Mouse (Mus musculus) stomach, embryonic 15.5 days (tissue): ENCODE measurements around the gene Oas1a. TPM values are rescaled to one million over a fixed set of nuclear protein-coding genes. Genes with fewer than 3 reads are reported as not detected.
"Not testable (repeated sequence)": the region's sequence is repeated elsewhere in the genome, so short reads cannot be mapped to it uniquely, and the experiment has no call there.

Experiments
- ATAC-seq: fragments of 200-750 bp; cut with Nextera tagmentation; 2 replicates; pipeline ENCODE4 v1.8.0; 2017; ENCODE audit warnings: low read depth, moderate number of reproducible peaks, moderate TSS enrichment; ENCODE audit not compliant: insufficient read depth, low FRiP score
- H3K27ac ChIP-seq: fragments of 300-500 bp; sonication (generic); 2 replicates; pipeline ENCODE4 v1.5.1; 2015; ENCODE audit warnings: mild to moderate bottlenecking, inconsistent platforms
- H3K27me3 ChIP-seq: fragments of 300-500 bp; sonication (generic); replicated peaks from 2 replicates; pipeline ENCODE4 v1.6.1; 2015; ENCODE audit warnings: inconsistent platforms
- H3K36me3 ChIP-seq: fragments of 300-500 bp; sonication (generic); 2 replicates; pipeline ENCODE4 v1.6.1; 2015; ENCODE audit warnings: inconsistent platforms
- H3K4me1 ChIP-seq: fragments of 300-500 bp; sonication (generic); 2 replicates; pipeline ENCODE4 v1.6.1; 2015; ENCODE audit warnings: inconsistent platforms
- H3K4me2 ChIP-seq: fragments of 300-500 bp; sonication (generic); 2 replicates; pipeline ENCODE4 v1.6.1; 2015; ENCODE audit warnings: mild to moderate bottlenecking, inconsistent platforms
- H3K4me3 ChIP-seq: fragments of 300-500 bp; sonication (generic); replicated peaks from 2 replicates; pipeline ENCODE4 v1.5.1; 2015; ENCODE audit warnings: inconsistent platforms
- H3K9ac ChIP-seq: fragments of 300-500 bp; sonication (generic); 2 replicates; pipeline ENCODE4 v1.6.1; 2015; ENCODE audit warnings: inconsistent platforms
- H3K9me3 ChIP-seq: fragments of 300-500 bp; sonication (generic); 2 replicates; pipeline ENCODE4 v1.6.1; 2016; ENCODE audit warnings: inconsistent platforms
- WGBS: fragments of 180-500 bp; shearing (Covaris S2); methylation state at CpG from one replicate; pipeline ENCODE4 v1.1.7; 2015; 5-methylcytosine and 5-hydroxymethylcytosine counted together
- polyA plus RNA-seq: library from polyadenylated mRNA; unstranded; fragments of >200 nt; fragmentation: Nextera tagmentation; extraction: Ambion mirVana; gene quantifications from 2 replicates; pipeline ENCODE4 v1.2.1, GENCODE M21; 2015

The Oas1a gene
- 4.1 and 4.6 TPM in 2 replicates for polyA plus RNA-seq

DNA sequence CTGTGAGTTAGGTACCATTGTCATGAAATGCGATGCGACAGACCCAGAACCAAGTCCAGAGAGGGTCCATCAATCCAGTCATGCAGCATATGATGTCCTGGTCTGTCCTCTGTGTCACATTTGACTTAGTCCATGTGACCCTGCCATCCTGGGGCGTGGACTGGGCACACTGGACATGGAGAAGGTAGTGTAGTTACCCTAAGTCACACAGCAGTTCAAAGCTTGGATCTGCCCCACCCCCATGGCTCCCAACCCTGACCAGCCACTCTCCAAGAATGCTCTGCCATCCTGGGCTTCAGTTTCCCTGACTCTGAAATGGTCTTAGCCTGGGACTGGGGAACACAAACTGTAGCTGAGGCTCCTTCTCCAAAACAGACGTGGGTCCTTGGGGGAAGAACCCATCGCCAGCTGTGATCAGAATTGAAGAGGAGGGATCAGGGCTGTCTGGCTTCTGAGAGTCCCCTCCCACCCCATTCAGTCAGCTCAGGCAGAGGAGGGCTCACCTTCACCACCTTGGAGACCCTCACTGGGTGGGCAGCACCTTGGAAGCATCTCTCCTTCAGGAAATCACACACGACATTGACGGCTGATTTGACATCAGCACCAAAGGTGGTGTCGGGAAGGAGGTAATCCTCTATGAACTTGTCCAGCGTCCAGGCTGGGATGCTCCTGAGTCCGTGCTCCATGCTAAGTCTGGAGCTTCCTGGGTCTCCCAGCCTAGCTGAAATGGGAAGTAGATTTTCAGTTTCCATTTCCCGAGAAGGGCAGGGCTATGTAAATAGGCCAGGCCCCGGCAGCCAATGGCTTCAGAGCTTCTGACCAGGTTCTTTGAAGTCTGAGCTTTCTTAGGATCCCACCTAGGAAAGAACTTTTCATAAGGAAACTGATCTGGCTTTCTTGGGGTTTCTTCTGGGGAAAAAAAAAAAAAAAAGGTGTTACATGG, at the start of gene Oas1a:
Gene Oas1a (minus strand): TSS at position 731 of the 943 bp plus-strand sequence.
- H3K36me3 ChIP-seq, H3K9me3 ChIP-seq, H3K27ac ChIP-seq, H3K9ac ChIP-seq, H3K4me3 ChIP-seq, H3K4me1 ChIP-seq, H3K27me3 ChIP-seq: not testable (repeated sequence)
- 36% methylated on average over 9 of the region's 12 CpGs for WGBS
- ATAC-seq = peak; percentile 43; the same call in 1 of the 2 replicates
- H3K4me2 ChIP-seq = 0 out of 2 replicates have a peak within 1 kb of the TSS, but pooled peaks have one; percentile 23

DNA sequence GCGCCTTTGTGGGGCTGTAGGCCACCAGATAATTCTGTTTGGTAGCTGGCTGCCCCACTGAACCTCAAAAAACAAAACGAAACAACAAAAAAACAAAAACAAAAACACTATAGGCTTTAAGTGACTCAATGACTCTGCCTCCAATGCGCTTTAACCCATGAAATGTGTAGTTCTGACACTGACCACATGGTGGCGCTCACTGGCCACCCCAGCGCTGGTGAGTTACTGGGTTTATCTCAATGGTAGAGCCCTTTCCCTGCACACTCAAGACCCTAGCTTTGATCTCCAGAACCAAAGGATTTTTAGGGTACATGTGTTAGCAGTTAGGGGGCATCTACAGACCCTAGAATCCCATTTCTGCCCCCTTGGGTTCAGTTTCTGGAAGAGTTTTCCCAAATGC, 46.7 kb upstream of the Oas1a start:
- no peak overlapping the region for H3K4me2 ChIP-seq
- H3K27me3 ChIP-seq = no peaks in the 10 kb centered on the region
- H3K9me3 ChIP-seq = no peaks in the 10 kb centered on the region
- H3K4me3 ChIP-seq = no peak overlapping the region
- no peaks in the 10 kb centered on the region for H3K36me3 ChIP-seq
- no peak overlapping the region for H3K9ac ChIP-seq
- 17% methylated on average over 5 of the region's 5 CpGs for WGBS
- no peaks in the 10 kb centered on the region for H3K4me1 ChIP-seq
- H3K27ac ChIP-seq = no peak overlapping the region
- ATAC-seq = no peak

DNA sequence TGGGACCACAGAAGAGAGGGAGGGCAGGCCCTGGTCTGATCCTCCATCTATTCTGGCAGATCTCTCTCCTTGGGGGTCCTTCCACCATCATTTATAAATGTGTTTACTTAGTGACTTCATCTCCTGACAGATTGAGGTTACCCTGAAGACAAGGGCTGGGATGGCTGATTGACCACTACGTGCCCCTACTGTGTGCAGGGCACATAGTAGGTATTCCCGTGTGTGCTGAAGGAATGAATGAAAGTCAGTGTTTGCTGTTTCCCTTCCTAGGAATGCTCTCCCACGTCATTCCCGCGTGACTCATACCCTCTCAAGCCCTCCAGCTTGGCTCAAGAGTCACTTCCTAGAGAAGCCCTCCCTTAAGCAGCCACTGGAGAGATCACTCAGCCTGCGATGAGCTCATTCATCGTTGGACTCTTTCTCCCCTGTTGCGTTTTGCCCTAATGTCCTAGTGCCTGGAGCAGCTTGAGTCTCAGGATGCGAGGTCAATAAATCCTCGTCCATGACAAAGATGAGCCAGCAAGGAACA, 45.0 kb upstream of the Oas1a start:
- H3K27ac ChIP-seq = no peak overlapping the region
- WGBS = 60% methylated on average over 10 of the region's 10 CpGs

DNA sequence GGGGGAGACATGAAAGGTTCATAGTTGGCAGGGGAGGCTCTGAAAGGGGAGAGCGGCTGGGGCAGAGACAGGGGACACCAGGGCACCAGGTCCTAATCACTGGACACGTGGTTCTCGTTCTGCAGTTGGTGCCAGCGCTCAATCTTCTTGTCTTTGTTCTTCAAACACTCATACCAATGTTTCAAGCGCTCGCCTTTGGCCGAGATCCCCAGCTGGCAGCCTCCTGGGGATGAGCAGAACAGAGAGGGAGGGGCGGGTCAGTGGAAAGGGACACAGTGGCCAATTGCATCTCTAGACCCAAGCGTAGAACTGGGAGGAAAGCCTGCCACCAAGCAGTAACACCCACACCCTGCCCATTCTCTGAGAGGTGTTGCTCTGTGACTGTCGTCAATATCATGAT, 34.8 kb upstream of the Oas1a start:
- ATAC-seq = no peak
- no peaks in the 10 kb centered on the region for H3K4me1 ChIP-seq

More for the DNA sequence above, 45.0 kb upstream of the Oas1a start:
- H3K27me3 ChIP-seq = no peaks in the 10 kb centered on the region
- no peak overlapping the region for H3K9ac ChIP-seq
- H3K4me2 ChIP-seq = no peak overlapping the region
- no peak for ATAC-seq
- H3K4me3 ChIP-seq = no peak overlapping the region
- H3K36me3 ChIP-seq = no peaks in the 10 kb centered on the region
- H3K4me1 ChIP-seq = no peaks in the 10 kb centered on the region
- no peaks in the 10 kb centered on the region for H3K9me3 ChIP-seq

DNA sequence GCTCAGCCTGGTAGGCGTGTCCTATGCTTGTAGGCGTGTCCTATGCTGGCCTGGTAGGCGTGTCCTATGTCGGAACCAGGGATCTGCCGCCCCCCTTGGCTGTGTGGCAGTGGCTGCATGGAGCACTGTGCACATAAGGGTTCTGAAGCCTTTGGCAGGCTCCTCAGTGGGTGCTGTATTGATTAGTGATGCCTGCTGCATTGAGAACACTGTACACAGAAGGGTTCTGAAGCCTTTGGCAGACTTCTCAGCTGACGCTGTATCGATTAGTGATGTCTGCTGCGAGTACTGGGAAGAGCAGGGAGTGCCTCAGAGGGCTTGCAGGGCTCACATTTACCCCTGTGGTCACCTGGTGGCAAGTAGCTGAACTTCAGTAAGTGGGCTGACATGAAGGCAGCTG, 31.3 kb upstream of the Oas1a start:
- Histone ChIP-seq H3K4me1 (no peaks in the 10 kb centered on the region), H3K9ac (no peak overlapping the region), H3K27me3 (no peaks in the 10 kb centered on the region), H3K4me2 (no peak overlapping the region), H3K36me3 (no peaks in the 10 kb centered on the region), H3K9me3 (no peaks in the 10 kb centered on the region), H3K4me3 (no peak overlapping the region), H3K27ac (no peak overlapping the region)
- 44% methylated on average over 8 of the region's 8 CpGs for WGBS
- ATAC-seq = no peak

More for the DNA sequence above, 34.8 kb upstream of the Oas1a start:
- no peak overlapping the region for H3K4me3 ChIP-seq
- H3K9me3 ChIP-seq = no peaks in the 10 kb centered on the region
- H3K36me3 ChIP-seq = no peaks in the 10 kb centered on the region
- no peak overlapping the region for H3K9ac ChIP-seq
- H3K4me2 ChIP-seq = no peak overlapping the region
- H3K27ac ChIP-seq = no peak overlapping the region
- WGBS = 66% methylated on average over 10 of the region's 10 CpGs
- no peaks in the 10 kb centered on the region for H3K27me3 ChIP-seq

DNA sequence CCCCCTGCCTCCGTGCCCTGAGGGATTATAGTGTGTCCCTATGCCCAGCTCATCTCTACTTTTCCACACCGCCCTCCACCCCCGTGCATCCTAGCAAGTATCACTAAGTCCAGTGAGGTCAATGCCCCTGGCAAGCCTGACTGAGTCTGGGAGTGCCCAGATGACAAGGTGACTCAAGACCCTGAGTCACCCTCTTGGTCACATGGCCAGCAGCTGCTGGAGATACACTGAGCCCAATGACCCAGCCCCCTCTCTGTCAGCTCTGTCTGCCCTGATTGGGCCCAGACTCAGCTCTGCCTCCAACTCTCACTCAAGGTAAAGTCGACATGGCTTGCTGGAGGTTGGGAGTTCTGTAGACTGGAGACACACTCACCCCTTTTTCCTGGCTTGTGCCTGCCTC, 30.5 kb upstream of the Oas1a start:
- no peak overlapping the region for H3K9ac ChIP-seq
- H3K4me1 ChIP-seq = no peaks in the 10 kb centered on the region
- no peak overlapping the region for H3K4me3 ChIP-seq
- no peak overlapping the region for H3K27ac ChIP-seq
- H3K4me2 ChIP-seq = no peak overlapping the region
- H3K9me3 ChIP-seq = no peaks in the 10 kb centered on the region
- WGBS = 68% methylated on average over 4 of the region's 4 CpGs
- no peak for ATAC-seq
- no peaks in the 10 kb centered on the region for H3K27me3 ChIP-seq
- H3K36me3 ChIP-seq = no peaks in the 10 kb centered on the region

DNA sequence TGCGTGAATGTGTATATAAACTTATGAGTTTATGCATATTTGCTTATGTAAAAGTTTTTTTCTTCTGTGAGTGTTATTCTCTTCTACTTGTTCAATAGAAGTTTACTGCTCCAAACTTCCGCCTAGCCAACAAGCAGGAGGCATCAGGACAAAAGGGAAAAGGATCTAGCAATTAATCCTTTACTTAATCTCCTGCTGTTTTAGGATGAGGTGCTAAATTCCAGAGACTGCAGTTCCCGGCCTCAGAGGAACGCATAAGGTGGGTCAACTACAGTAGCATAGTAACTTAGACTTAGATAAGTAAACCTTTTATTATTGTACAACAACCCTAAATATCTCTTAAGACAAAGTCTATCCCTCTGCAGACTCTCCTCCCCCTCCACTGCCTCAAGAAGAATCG, 26.6 kb upstream of the Oas1a start:
- Histone ChIP-seq H3K27ac (no peak overlapping the region), H3K4me1 (no peaks in the 10 kb centered on the region), H3K9me3 (no peaks in the 10 kb centered on the region), H3K4me2 (no peak overlapping the region), H3K9ac (no peak overlapping the region), H3K4me3 (no peak overlapping the region), H3K27me3 (no peaks in the 10 kb centered on the region), H3K36me3 (no peaks in the 10 kb centered on the region)
- WGBS = 23% methylated on average over 5 of the region's 5 CpGs
- no peak for ATAC-seq

DNA sequence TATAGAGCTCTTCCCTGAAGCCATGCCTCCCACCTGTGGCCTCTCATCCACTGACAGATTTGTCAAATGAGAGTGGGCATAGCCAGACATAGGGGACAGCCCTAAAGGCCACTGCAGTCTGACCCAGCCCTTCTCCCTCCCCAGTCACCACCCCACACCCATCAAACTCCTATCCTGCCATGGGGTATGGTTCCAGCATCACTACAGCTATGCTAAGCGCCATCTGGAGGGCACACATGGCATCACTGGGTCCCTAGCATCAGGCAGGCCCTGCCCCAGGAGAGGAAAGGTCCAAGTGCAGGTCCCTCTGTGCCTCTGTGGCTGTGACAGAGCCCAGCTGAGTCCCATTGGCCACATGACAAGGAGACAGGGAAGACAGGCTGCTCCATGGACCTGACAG, 19.7 kb upstream of the Oas1a start:
- WGBS = 9% methylated on average over 1 of the region's 1 CpGs
- Histone ChIP-seq H3K4me1 (no peaks in the 10 kb centered on the region), H3K36me3 (no peaks in the 10 kb centered on the region), H3K27me3 (no peaks in the 10 kb centered on the region), H3K9me3 (no peaks in the 10 kb centered on the region), H3K27ac (no peak overlapping the region), H3K4me3 (no peak overlapping the region), H3K9ac (no peak overlapping the region), H3K4me2 (no peak overlapping the region)
- no peak for ATAC-seq

DNA sequence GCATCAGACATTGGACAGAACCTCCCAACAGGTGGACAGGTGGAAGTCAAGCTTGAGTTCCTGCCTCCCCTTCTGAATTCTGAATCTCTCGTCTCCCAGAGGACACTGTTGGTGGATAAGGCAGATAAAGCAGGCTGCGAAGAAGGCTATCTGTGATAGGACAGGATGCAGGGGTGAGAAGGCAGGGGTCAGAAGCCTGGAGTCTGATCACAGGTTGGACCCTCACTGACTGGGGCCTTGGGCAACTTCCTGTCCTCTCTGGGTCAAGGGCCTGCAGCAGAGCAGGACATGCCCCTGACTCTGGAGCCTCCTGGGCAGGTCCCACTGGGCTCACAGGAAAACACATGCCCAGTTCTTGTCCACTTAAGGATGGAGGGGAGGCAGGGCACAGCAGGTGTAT, 19.0 kb upstream of the Oas1a start:
- H3K4me3 ChIP-seq, H3K27me3 ChIP-seq, ATAC-seq, H3K4me1 ChIP-seq, H3K9me3 ChIP-seq, H3K4me2 ChIP-seq, H3K36me3 ChIP-seq, H3K9ac ChIP-seq, H3K27ac ChIP-seq: not testable (repeated sequence)
- 58% methylated on average over 2 of the region's 2 CpGs for WGBS

DNA sequence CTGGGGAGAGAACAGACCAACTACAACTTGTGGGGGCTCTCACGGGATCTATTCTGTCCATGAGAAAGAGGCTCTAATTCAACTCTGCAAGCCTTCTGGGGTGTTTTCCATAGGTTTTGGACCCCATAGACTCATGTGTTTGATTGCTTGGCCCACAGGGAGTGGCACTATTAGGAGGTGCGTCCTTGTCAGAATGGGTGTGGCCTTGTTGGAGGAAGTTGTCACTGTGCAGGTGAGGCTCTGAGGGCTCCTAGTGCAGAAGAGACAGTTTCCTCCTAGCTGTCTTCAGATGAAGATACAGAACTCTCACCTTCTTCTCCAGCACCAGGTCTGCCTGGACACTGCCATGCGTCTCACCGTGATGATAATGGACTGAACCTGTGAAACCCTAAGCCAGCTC, 17.2 kb upstream of the Oas1a start:
- not testable (repeated sequence) for ATAC-seq, H3K9ac ChIP-seq, H3K36me3 ChIP-seq, H3K4me1 ChIP-seq, H3K4me2 ChIP-seq, H3K4me3 ChIP-seq, H3K27ac ChIP-seq, H3K9me3 ChIP-seq, H3K27me3 ChIP-seq
- 74% methylated on average over 4 of the region's 4 CpGs for WGBS

DNA sequence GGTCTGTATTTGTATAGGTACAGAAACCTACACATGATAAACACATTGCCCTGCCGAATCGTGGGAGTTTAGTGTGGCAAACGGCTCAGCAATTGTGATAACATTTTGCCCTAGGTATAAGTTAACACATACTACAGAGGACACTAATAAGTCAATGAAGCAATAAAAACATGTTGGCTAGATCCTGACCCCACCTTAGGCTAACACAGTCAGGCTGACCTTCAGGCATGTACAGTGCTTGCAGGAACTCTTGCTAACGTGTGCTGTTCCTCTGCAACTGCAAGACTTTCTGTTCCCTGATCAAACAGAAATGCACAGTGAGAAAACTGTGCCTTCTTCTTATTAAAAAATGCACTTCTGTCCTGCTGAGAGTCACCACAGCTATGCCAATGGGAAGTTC, 16.6 kb upstream of the Oas1a start:
- 53% methylated on average over 4 of the region's 4 CpGs for WGBS
- Histone ChIP-seq H3K36me3 (no peaks in the 10 kb centered on the region), H3K4me1 (no peaks in the 10 kb centered on the region), H3K4me3 (no peak overlapping the region), H3K4me2 (no peak overlapping the region), H3K27ac (no peak overlapping the region), H3K9me3 (no peaks in the 10 kb centered on the region), H3K9ac (no peak overlapping the region), H3K27me3 (no peaks in the 10 kb centered on the region)
- ATAC-seq = no peak

DNA sequence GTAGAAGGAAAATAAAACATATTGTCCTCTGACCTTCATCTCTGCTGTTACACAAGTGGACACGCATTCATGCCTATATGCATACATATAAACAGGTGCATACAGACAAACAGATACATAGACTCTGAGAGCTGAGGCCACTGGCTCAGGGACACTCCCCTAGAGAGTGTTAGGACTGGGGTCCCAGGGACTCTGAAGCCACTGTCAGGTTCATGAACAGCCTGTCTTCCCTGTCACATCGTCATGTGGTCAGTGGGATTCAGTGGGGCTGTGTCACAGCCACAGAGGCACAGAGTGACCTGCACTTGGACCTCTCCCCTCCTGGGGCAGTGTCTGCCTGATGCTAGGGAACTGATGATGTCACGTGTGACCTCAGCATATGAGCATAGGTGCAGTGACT, 13.0 kb upstream of the Oas1a start:
- no peaks in the 10 kb centered on the region for H3K9me3 ChIP-seq
- no peak overlapping the region for H3K4me2 ChIP-seq
- H3K27me3 ChIP-seq = no peaks in the 10 kb centered on the region
- ATAC-seq = no peak
- WGBS = 83% methylated on average over 3 of the region's 3 CpGs
- H3K4me1 ChIP-seq = no peaks in the 10 kb centered on the region
- H3K36me3 ChIP-seq = no peaks in the 10 kb centered on the region
- no peak overlapping the region for H3K9ac ChIP-seq
- no peak overlapping the region for H3K4me3 ChIP-seq
- H3K27ac ChIP-seq = no peak overlapping the region
